Comparison of ENCODE assay signal across 8 mouse cellular contexts in genomic region chr15:80254207-80254606, GRCm38 (mm10). TPM values are rescaled to one million over a fixed set of nuclear protein-coding genes. Genes with fewer than 3 reads are reported as not detected.
DNase-seq lines count a peak whose midpoint lies in the region; ATAC-seq and TF ChIP-seq lines count a peak whose summit lies in the region.

No protein-coding gene starts in this region.

- no peaks in the 10 kb centered on the region for H3K9me3 ChIP-seq in kidney, postnatal 0 days (replicated peaks; ENCODE audit: low read length)
- no peaks in the 10 kb centered on the region for H3K9me3 ChIP-seq in midbrain, embryonic 10.5 days (replicated peaks)

- peak overlapping the region; percentile 100 for H3K27ac ChIP-seq in layer of hippocampus, adult 2 months
- H3K27ac ChIP-seq in kidney, postnatal 0 days: peak overlapping the region; percentile 98
- H3K27ac ChIP-seq in midbrain, embryonic 10.5 days (replicated peaks): peak overlapping the region; percentile 100

- peaks cover 38% of the 10 kb centered on the region for H3K36me3 ChIP-seq in kidney, postnatal 0 days (ENCODE audit: insufficient read depth, low read length)
- H3K36me3 ChIP-seq in midbrain, embryonic 10.5 days: peaks cover 71% of the 10 kb centered on the region

- H3K4me1 ChIP-seq in kidney, postnatal 0 days (replicated peaks; ENCODE audit: insufficient read depth, low read length): peaks cover 28% of the 10 kb centered on the region
- peaks cover 42% of the 10 kb centered on the region for H3K4me1 ChIP-seq in midbrain, embryonic 10.5 days

- H3K4me3 ChIP-seq in layer of hippocampus, adult 2 months: peak overlapping the region; percentile 80
- H3K4me3 ChIP-seq in kidney, postnatal 0 days (replicated peaks; ENCODE audit: low read depth, low read length): peak overlapping the region; percentile 90
- H3K4me3 ChIP-seq in midbrain, embryonic 10.5 days: peak overlapping the region; percentile 72

- no peak for ATAC-seq in kidney, postnatal 0 days (replicated peaks; ENCODE audit: low FRiP score, low read depth)
- no peak for ATAC-seq in CD4-positive, CD25-positive, alpha-beta regulatory T cell, adult 4 months

- peak overlapping the region; percentile 98 for H3K4me2 ChIP-seq in kidney, postnatal 0 days (ENCODE audit: low read length)

- no peak for TF ChIP-seq CTCF in layer of hippocampus, adult 2 months (conservative IDR thresholded peaks at IDR 0.05)
- TF ChIP-seq CTCF in kidney, postnatal 0 days (IDR thresholded peaks at IDR 0.05; ENCODE audit: low read depth): no peak

- 37% methylated on average over 6 of the region's 6 CpGs for WGBS in kidney, postnatal 0 days
- WGBS in midbrain, embryonic 10.5 days: 55% methylated on average over 6 of the region's 6 CpGs

- no peak for DNase-seq in layer of hippocampus, adult 2 months (ENCODE audit: low spot score in 2 of 2)
- DNase-seq in layer of hippocampus, adult 9-11 months: no peak
- DNase-seq in adrenal gland, adult 18-20 months (ENCODE audit: low spot score in 2 of 2): peak; percentile 55 to 67
- peak; percentile 20 to 27 for DNase-seq in gastrocnemius, adult 8-10 months (ENCODE audit: low spot score in 2 of 2)
- no peak for DNase-seq in kidney, postnatal 0 days (ENCODE audit: low spot score)
- no peak for DNase-seq in midbrain, embryonic 10.5 days (ENCODE audit: low spot score)
- DNase-seq in B cell, adult 2 months: no peak

- H3K9ac ChIP-seq in kidney, postnatal 0 days (ENCODE audit: low read depth, low read length): peak overlapping the region; percentile 62

- H3K27me3 ChIP-seq in kidney, postnatal 0 days (ENCODE audit: insufficient read depth, low read length): no peaks in the 10 kb centered on the region
- no peaks in the 10 kb centered on the region for H3K27me3 ChIP-seq in midbrain, embryonic 10.5 days (ENCODE audit: low read depth, poor library complexity, severe bottlenecking)

RNA-seq across cellular contexts. Expression of gene Atf4, which starts 0.8 kb away (rescaled TPM):
- 10 to 100 TPM; 85.7 to 94.3 TPM for total RNA-seq in layer of hippocampus, adult 2 months (2021)
- total RNA-seq in adrenal gland, adult 18-20 months (2021): 100 to 1,000 TPM; 237 to 275 TPM
- total RNA-seq in gastrocnemius, adult 8-10 months (2022): 100 to 1,000 TPM; 130 to 146 (median 141) TPM
- polyA plus RNA-seq in kidney, postnatal 0 days (2015; fragmentation: Nextera tagmentation; extraction: Ambion mirVana): 116 and 118 TPM in 2 replicates
- polyA plus RNA-seq in midbrain, embryonic 10.5 days (2016; fragmentation: Nextera tagmentation; extraction: Ambion mirVana): 114 and 118 TPM in 2 replicates
- polyA plus RNA-seq in CD4-positive, CD25-positive, alpha-beta regulatory T cell, adult 4 months (2017; shearing (Covaris generic)): 10 to 100 TPM; 80.4 to 96.5 TPM

RNA-seq across cellular contexts. Expression of gene Rps19bp1, which starts 9.9 kb away (rescaled TPM):
- 10 to 100 TPM; 32.5 to 37.0 TPM for total RNA-seq in layer of hippocampus, adult 2 months (2021)
- total RNA-seq in adrenal gland, adult 18-20 months (2021): 10 to 100 TPM; 42.6 to 48.1 TPM
- 10 to 100 TPM; 12.2 to 15.4 (median 12.8) TPM for total RNA-seq in gastrocnemius, adult 8-10 months (2022)
- 53.5 and 62.7 TPM in 2 replicates for polyA plus RNA-seq in kidney, postnatal 0 days (2015; fragmentation: Nextera tagmentation; extraction: Ambion mirVana)
- 61.7 and 69.7 TPM in 2 replicates for polyA plus RNA-seq in midbrain, embryonic 10.5 days (2016; fragmentation: Nextera tagmentation; extraction: Ambion mirVana)
- 10 to 100 TPM; 18.3 to 21.5 TPM for polyA plus RNA-seq in CD4-positive, CD25-positive, alpha-beta regulatory T cell, adult 4 months (2017; shearing (Covaris generic))

RNA-seq across cellular contexts. Expression of gene AC140267.1, which starts 18.6 kb away (rescaled TPM):
- 10 to 100 TPM; 20.4 to 24.6 TPM for total RNA-seq in layer of hippocampus, adult 2 months (2021)
- 10 to 100 TPM in 1 of 2 experiments, not detected in 1; 11.6 TPM for total RNA-seq in adrenal gland, adult 18-20 months (2021)
- 10 to 100 TPM in 2 of 4 experiments, 1 to 10 TPM in 2; 3.3 to 22.6 (median 9.7) TPM for total RNA-seq in gastrocnemius, adult 8-10 months (2022)
- not detected in 2 replicates for polyA plus RNA-seq in kidney, postnatal 0 days (2015; fragmentation: Nextera tagmentation; extraction: Ambion mirVana)
- polyA plus RNA-seq in midbrain, embryonic 10.5 days (2016; fragmentation: Nextera tagmentation; extraction: Ambion mirVana): 5.0 and 6.8 TPM in 2 replicates
- 10 to 100 TPM in 1 of 2 experiments, not detected in 1; 14.2 TPM for polyA plus RNA-seq in CD4-positive, CD25-positive, alpha-beta regulatory T cell, adult 4 months (2017; shearing (Covaris generic))

RNA-seq across cellular contexts. Expression of gene Mief1, which starts 20.4 kb away (rescaled TPM):
- total RNA-seq in layer of hippocampus, adult 2 months (2021): 10 to 100 TPM; 31.0 to 32.2 TPM
- 10 to 100 TPM; 45.3 to 52.3 TPM for total RNA-seq in adrenal gland, adult 18-20 months (2021)
- 10 to 100 TPM; 25.6 to 28.6 (median 26.4) TPM for total RNA-seq in gastrocnemius, adult 8-10 months (2022)
- polyA plus RNA-seq in kidney, postnatal 0 days (2015; fragmentation: Nextera tagmentation; extraction: Ambion mirVana): 19.9 and 20.5 TPM in 2 replicates
- polyA plus RNA-seq in midbrain, embryonic 10.5 days (2016; fragmentation: Nextera tagmentation; extraction: Ambion mirVana): 39.7 and 45.1 TPM in 2 replicates
- polyA plus RNA-seq in CD4-positive, CD25-positive, alpha-beta regulatory T cell, adult 4 months (2017; shearing (Covaris generic)): 10 to 100 TPM; 33.6 to 42.7 TPM

RNA-seq across cellular contexts. Expression of gene Cacna1i, which starts 32.8 kb away (rescaled TPM):
- 10 to 100 TPM; 36.1 to 41.4 TPM for total RNA-seq in layer of hippocampus, adult 2 months (2021)
- under 1 TPM; 0.29 to 0.40 TPM for total RNA-seq in adrenal gland, adult 18-20 months (2021)
- total RNA-seq in gastrocnemius, adult 8-10 months (2022): 1 to 10 TPM in 1 of 4 experiments, under 1 TPM in 3; 0.15 to 1.9 (median 0.38) TPM
- not detected in 2 replicates for polyA plus RNA-seq in kidney, postnatal 0 days (2015; fragmentation: Nextera tagmentation; extraction: Ambion mirVana)
- 0.01 TPM in 1 of 2 replicates, not detected in the other for polyA plus RNA-seq in midbrain, embryonic 10.5 days (2016; fragmentation: Nextera tagmentation; extraction: Ambion mirVana)
- not detected for polyA plus RNA-seq in CD4-positive, CD25-positive, alpha-beta regulatory T cell, adult 4 months (2017; shearing (Covaris generic))

Comparison
In these comparisons a context has a peak if more than half of its experiments do, and no peak if none do; other contexts are left out.
1. DNase-seq: peak in adrenal gland, adult 18-20 months (2 of 2) and gastrocnemius, adult 8-10 months (2 of 2); none in layer of hippocampus, adult 2 months (0 of 2), layer of hippocampus, adult 9-11 months (single experiment), kidney, postnatal 0 days (single experiment), midbrain, embryonic 10.5 days (single experiment) and B cell, adult 2 months (0 of 2).
2. Peak in every context shown above with its lines, with median percentiles within 50 percentile points of each other: H3K27ac ChIP-seq and H3K4me3 ChIP-seq.